Mouse (Mus musculus): Measurements from ENCODE around the gene Snx32. TPM values are rescaled to one million over a fixed set of nuclear protein-coding genes. Genes with fewer than 3 reads are reported as not detected.
A peak's percentile ranks its signal among the peaks of the same experiment; 100 is the strongest.

The Snx32 gene
- polyA plus RNA-seq, 1 experiment from 2014 or later: 7.6 TPM

DNA sequence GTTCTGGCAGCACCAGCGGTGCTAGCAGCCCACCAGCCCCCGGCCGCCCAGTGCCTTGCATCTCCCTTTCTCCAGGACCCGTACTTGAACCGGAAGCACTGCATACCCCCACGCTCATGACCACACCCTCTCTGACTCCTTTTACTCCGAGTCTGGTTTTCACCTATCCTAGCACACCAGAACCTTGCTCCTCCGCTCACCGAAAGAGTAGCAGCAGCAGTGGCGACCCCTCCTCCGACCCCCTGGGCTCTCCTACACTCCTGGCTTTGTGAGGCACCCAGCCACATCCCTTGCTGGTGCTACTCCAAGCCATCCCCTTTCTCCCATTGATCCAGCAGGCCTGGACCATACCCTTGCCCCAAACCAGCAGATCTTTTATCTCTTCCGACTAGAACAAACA is 55.3 kb downstream of the Snx32 start:
- no peaks in the 10 kb centered on the region for H3K9me3 ChIP-seq (replicated peaks; ENCODE audit: low read length)
- no peak for TF ChIP-seq CTCF (IDR thresholded peaks at IDR 0.05; ENCODE audit: low read depth)
- H3K36me3 ChIP-seq (ENCODE audit: insufficient read depth, low read length): peaks cover 7% of the 10 kb centered on the region; the same call in 1 of the 2 replicates
- ATAC-seq (replicated peaks; ENCODE audit: low FRiP score, low read depth) (no peak), DNase-seq (ENCODE audit: low spot score) (no peak)
- no peaks in the 10 kb centered on the region for H3K27me3 ChIP-seq (ENCODE audit: insufficient read depth, low read length)
- 62% methylated on average over 12 of the region's 12 CpGs for WGBS
- peaks cover 12% of the 10 kb centered on the region for H3K4me1 ChIP-seq (replicated peaks; ENCODE audit: insufficient read depth, low read length)
- H3K4me3 ChIP-seq (replicated peaks; ENCODE audit: low read depth, low read length): peak overlapping the region; percentile 81
- no peak overlapping the region for H3K27ac ChIP-seq
- H3K9ac ChIP-seq (ENCODE audit: low read depth, low read length): no peak overlapping the region; the same call in 1 of the 2 replicates
- H3K4me2 ChIP-seq (ENCODE audit: low read length): peak overlapping the region; percentile 97

DNA sequence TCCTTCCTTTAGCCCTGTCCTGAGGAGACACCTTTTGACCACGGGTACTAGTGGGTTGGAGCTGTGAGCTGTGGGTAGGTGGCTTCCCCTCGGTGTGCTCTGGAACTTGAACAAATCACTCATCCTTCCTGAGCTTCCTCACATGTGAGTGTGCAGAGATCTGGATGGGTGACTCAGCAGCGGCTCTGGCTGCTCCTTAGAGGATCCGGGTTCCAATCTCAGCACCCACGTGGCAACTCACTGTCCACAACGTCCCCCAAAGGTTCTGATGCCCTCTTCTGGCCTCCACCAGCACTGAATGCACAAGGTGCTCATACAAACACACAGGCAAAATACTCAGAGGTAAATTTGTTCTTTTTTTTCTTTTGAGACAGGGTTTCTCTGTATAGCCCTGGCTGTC is 58.6 kb downstream of the Snx32 start:
- TF ChIP-seq CTCF (IDR thresholded peaks at IDR 0.05; ENCODE audit: low read depth): 0 out of 2 replicates have a peak, but pooled peaks have one; percentile 1
- Histone ChIP-seq H3K4me2 (ENCODE audit: low read length) (no peak overlapping the region), H3K27ac (no peak overlapping the region), H3K27me3 (ENCODE audit: insufficient read depth, low read length) (peaks cover 8% of the 10 kb centered on the region; the same call in 1 of the 2 replicates), H3K36me3 (ENCODE audit: insufficient read depth, low read length) (peaks cover 7% of the 10 kb centered on the region; the same call in 1 of the 2 replicates), H3K9me3 (replicated peaks; ENCODE audit: low read length) (no peaks in the 10 kb centered on the region), H3K4me3 (replicated peaks; ENCODE audit: low read depth, low read length) (no peak overlapping the region), H3K4me1 (replicated peaks; ENCODE audit: insufficient read depth, low read length) (peaks cover 22% of the 10 kb centered on the region), H3K9ac (ENCODE audit: low read depth, low read length) (no peak overlapping the region)
- DNase-seq (ENCODE audit: low spot score): no peak
- no peak for ATAC-seq (replicated peaks; ENCODE audit: low FRiP score, low read depth)
- 82% methylated on average over 6 of the region's 6 CpGs for WGBS

DNA sequence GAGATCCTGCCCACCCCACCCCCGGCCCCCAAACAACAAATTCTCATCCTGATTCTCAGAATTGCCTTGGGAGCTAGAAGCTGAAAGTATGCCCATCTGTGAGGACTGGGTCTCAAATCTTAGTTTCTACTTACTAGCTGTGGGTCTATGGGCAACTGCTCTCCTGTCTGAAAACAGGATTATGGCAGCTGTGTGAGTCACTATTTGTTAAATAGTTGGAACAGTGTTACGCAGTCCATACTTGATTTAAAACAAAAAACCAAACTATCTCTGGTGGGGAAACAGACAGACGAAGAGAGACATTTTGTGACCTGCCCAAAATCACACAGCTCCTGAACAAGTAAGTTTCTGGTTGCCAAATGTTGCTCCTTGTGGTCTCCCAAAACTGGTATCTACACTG is 60.7 kb downstream of the Snx32 start:
- Histone ChIP-seq H3K27ac (no peak overlapping the region), H3K4me2 (ENCODE audit: low read length) (no peak overlapping the region), H3K4me1 (replicated peaks; ENCODE audit: insufficient read depth, low read length) (peaks cover 16% of the 10 kb centered on the region), H3K9ac (ENCODE audit: low read depth, low read length) (no peak overlapping the region), H3K36me3 (ENCODE audit: insufficient read depth, low read length) (peaks cover 6% of the 10 kb centered on the region; the same call in 1 of the 2 replicates), H3K27me3 (ENCODE audit: insufficient read depth, low read length) (peaks cover 8% of the 10 kb centered on the region; the same call in 1 of the 2 replicates), H3K9me3 (replicated peaks; ENCODE audit: low read length) (no peaks in the 10 kb centered on the region), H3K4me3 (replicated peaks; ENCODE audit: low read depth, low read length) (no peak overlapping the region)
- ATAC-seq (replicated peaks; ENCODE audit: low FRiP score, low read depth) (no peak), DNase-seq (ENCODE audit: low spot score) (no peak)
- WGBS: 91% methylated on average over 3 of the region's 3 CpGs
- no peak for TF ChIP-seq CTCF (IDR thresholded peaks at IDR 0.05; ENCODE audit: low read depth)

DNA sequence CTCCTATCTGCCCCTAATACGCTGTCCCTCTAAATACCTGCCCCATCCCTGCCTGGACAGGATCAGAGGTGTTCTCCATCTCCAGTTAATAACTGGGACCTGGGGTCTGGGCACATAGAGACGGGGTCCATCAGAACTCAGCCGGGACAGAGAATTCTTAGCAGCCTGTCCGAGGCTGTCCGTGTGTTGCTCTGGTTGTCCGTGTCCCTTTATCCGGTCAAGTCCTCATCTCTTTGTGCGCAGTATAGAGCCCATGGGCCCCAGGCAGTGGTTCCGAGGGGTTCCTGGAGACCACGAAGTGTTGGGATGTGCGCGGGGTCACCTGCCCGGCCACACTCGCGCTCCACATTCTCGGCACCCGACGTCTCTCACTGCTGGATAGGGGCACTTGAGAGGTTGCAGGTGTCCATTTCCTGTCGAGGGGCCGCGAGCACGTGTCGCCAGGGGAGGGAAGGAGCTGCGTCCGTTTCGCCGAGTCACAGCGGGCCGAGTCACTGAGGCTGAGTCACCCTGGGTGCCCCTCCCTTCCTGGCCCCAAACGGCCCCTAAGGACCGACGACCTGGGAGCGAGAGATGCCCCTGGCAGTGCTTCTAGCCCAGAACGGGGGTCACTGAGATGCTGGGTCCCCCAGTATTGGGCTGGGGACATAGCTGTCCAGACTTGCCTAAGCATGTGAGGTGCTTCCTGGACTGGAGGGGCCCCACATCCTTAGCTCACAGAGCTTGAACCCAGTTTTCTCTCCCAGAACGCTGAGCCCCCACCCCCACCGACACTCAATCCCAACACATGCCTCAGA is 61.8 kb downstream of the Snx32 start:
- DNase-seq (ENCODE audit: low spot score): no peak

GRCm38 (mm10) chr19:5447515-5448353 is 62.6 kb downstream of the Snx32 start, which contains the start of gene Fosl1:
Fosl1 (plus strand) TSS chr19:5447547.
- TF ChIP-seq CTCF (IDR thresholded peaks at IDR 0.05; ENCODE audit: low read depth): no peak
- peaks cover 8% of the 10 kb centered on the region; the same call in 1 of the 2 replicates for H3K27me3 ChIP-seq (ENCODE audit: insufficient read depth, low read length)
- H3K36me3 ChIP-seq (ENCODE audit: insufficient read depth, low read length): no peaks in the 10 kb centered on the region
- H3K9ac ChIP-seq (ENCODE audit: low read depth, low read length): peak within 1 kb of the TSS; percentile 36
- peaks cover 16% of the 10 kb centered on the region for H3K4me1 ChIP-seq (replicated peaks; ENCODE audit: insufficient read depth, low read length)
- peak within 1 kb of the TSS; percentile 58 for H3K4me3 ChIP-seq (replicated peaks; ENCODE audit: low read depth, low read length)
- peak within 1 kb of the TSS; percentile 96 for H3K4me2 ChIP-seq (ENCODE audit: low read length)
- H3K9me3 ChIP-seq (replicated peaks; ENCODE audit: low read length): no peaks in the 10 kb centered on the region
- ATAC-seq (replicated peaks; ENCODE audit: low FRiP score, low read depth) (peak; percentile 41), DNase-seq (ENCODE audit: low spot score) (peak; percentile 65)
- WGBS: under 1% methylated on average over 70 of the region's 70 CpGs
- H3K27ac ChIP-seq: no peak within 1 kb of the TSS

More for the DNA sequence above, 61.8 kb downstream of the Snx32 start:
- Histone ChIP-seq H3K27me3 (ENCODE audit: insufficient read depth, low read length) (peaks cover 8% of the 10 kb centered on the region; the same call in 1 of the 2 replicates), H3K9me3 (replicated peaks; ENCODE audit: low read length) (no peaks in the 10 kb centered on the region), H3K9ac (ENCODE audit: low read depth, low read length) (no peak overlapping the region), H3K4me2 (ENCODE audit: low read length) (peak overlapping the region; percentile 96), H3K36me3 (ENCODE audit: insufficient read depth, low read length) (no peaks in the 10 kb centered on the region), H3K27ac (no peak overlapping the region), H3K4me3 (replicated peaks; ENCODE audit: low read depth, low read length) (peak overlapping the region; percentile 58), H3K4me1 (replicated peaks; ENCODE audit: insufficient read depth, low read length) (peaks cover 16% of the 10 kb centered on the region)
- WGBS: 5% methylated on average over 36 of the region's 36 CpGs
- no peak for TF ChIP-seq CTCF (IDR thresholded peaks at IDR 0.05; ENCODE audit: low read depth)
- ATAC-seq (replicated peaks; ENCODE audit: low FRiP score, low read depth): no peak

DNA sequence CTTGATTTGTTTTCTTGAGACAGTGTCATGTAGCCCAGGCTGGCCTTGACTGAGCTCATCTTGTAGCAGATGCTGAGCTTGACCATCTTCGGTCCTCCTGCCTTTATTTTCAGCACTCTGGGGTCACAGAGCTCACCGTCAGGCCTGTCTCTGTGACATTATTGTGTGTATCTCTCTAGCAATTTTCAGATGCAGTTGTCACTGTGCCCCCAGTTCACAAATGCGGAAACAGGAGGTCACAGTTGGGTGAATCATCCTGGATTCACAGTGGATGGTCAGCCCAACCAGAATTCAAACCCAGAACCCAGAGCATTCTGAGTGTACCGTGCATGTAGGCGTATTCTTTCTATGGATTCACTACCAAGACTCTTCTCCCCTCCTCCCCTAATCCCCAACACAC is 64.6 kb downstream of the Snx32 start:
- Histone ChIP-seq H3K9me3 (replicated peaks; ENCODE audit: low read length) (no peaks in the 10 kb centered on the region), H3K36me3 (ENCODE audit: insufficient read depth, low read length) (no peaks in the 10 kb centered on the region), H3K4me2 (ENCODE audit: low read length) (no peak overlapping the region), H3K9ac (ENCODE audit: low read depth, low read length) (no peak overlapping the region), H3K27me3 (ENCODE audit: insufficient read depth, low read length) (peaks cover 8% of the 10 kb centered on the region; the same call in 1 of the 2 replicates), H3K4me3 (replicated peaks; ENCODE audit: low read depth, low read length) (no peak overlapping the region), H3K27ac (no peak overlapping the region), H3K4me1 (replicated peaks; ENCODE audit: insufficient read depth, low read length) (peaks cover 16% of the 10 kb centered on the region)
- no peak for TF ChIP-seq CTCF (IDR thresholded peaks at IDR 0.05; ENCODE audit: low read depth)
- ATAC-seq (replicated peaks; ENCODE audit: low FRiP score, low read depth) (no peak), DNase-seq (ENCODE audit: low spot score) (no peak)
- 85% methylated on average over 5 of the region's 5 CpGs for WGBS
